Mouse (Mus musculus) lung, embryonic 14.5 days (tissue): ENCODE measurements around the gene Acvr1b. TPM values are rescaled to one million over a fixed set of nuclear protein-coding genes. Genes with fewer than 3 reads are reported as not detected.

Source experiments
- ATAC-seq: fragments of 200-750 bp; cut with Nextera tagmentation; 2 replicates; pipeline ENCODE4 v1.8.0; 2017; ENCODE audit warnings: mild to moderate bottlenecking, moderate TSS enrichment, moderate library complexity; ENCODE audit not compliant: insufficient read depth
- DNase-seq: peaks from one replicate; pipeline ENCODE4 v3.0.0-alpha.2; 2015
- H3K27ac ChIP-seq: fragments of 300-500 bp; sonication (generic); 2 replicates; pipeline ENCODE4 v1.5.1; 2014; ENCODE audit warnings: low read depth, mild to moderate bottlenecking, moderate library complexity
- H3K27me3 ChIP-seq: fragments of 300-500 bp; sonication (generic); 2 replicates; pipeline ENCODE4 v1.6.1; 2014; ENCODE audit warnings: low read length, control low read depth; ENCODE audit not compliant: insufficient read depth
- H3K36me3 ChIP-seq: fragments of 300-500 bp; sonication (generic); 2 replicates; pipeline ENCODE4 v1.6.1; 2014; ENCODE audit warnings: control low read depth; ENCODE audit not compliant: insufficient read depth
- H3K4me1 ChIP-seq: fragments of 300-500 bp; sonication (generic); 2 replicates; pipeline ENCODE4 v1.6.1; 2014; ENCODE audit warnings: antibody characterized with exemption, control low read depth; ENCODE audit not compliant: insufficient read depth
- H3K4me2 ChIP-seq: fragments of 300-500 bp; sonication (generic); 2 replicates; pipeline ENCODE4 v1.6.1; 2014; ENCODE audit warnings: mild to moderate bottlenecking
- H3K4me3 ChIP-seq: fragments of 300-500 bp; sonication (generic); 2 replicates; pipeline ENCODE4 v1.5.1; 2014; ENCODE audit warnings: low read depth, low read length
- H3K9ac ChIP-seq: fragments of 300-500 bp; sonication (generic); 2 replicates; pipeline ENCODE4 v1.6.1; 2014
- H3K9me3 ChIP-seq: fragments of 300-500 bp; sonication (generic); 2 replicates; pipeline ENCODE4 v1.6.1; 2016; ENCODE audit warnings: low read depth, low read length, control low read depth
- CTCF ChIP-seq: IDR thresholded peaks from 2 replicates; pipeline ENCODE4 v1.5.1; 2016; ENCODE audit warnings: antibody characterized with exemption, low read depth
- WGBS: fragments of 180-500 bp; shearing (Covaris S2); extraction: QIAGEN DNeasy Blood & Tissue Kit; methylation state at CpG from one replicate; pipeline ENCODE4 v1.1.7; 2014; 5-methylcytosine and 5-hydroxymethylcytosine counted together
- polyA plus RNA-seq: library from polyadenylated mRNA; unstranded; fragments of >200 nt; fragmentation: Nextera tagmentation; extraction: Ambion mirVana; gene quantifications from 2 replicates; pipeline ENCODE4 v1.2.1, GENCODE M21; 2014

Acvr1b gene
- polyA plus RNA-seq, 1 experiment from 2014 or later = 6.3 TPM

DNA sequence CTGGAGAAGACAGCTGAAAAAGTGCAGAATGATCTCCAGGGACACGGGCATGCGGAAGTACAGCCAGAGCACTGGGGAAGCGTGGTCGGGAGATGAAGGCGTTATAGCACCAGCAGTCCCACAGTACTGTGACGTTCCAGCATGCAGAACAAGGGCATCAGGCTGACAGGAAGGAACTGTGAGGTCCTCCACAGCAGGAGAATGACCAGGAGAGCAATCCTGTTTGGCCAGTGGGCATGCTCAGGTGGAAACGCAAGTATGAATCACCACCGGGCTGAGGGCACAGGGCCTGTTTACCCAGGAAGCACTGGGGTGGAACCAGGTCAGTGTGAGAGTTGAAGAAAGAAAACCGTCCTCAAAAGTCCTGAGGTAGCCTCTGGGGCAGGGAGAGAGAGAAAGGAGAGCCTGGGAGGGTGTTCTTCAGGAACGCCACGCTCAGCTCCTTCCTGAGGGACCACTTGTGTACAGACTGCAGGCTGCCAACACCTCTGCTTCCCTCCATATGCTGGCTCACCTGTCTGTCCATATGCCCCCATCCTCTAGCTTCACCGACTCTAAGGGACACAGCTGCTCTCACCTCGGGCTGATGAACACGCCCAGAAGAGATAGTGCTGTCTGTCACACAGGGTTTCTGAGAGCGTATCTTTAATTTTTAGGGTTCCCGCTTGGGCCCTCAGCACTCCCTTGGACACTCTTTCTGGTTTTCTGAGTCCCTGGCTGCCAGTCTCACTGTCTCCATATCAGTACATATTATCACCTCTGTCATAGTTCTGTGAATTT is 8.0 kb upstream of the Acvr1b start:
- no peak overlapping the region for H3K4me3 ChIP-seq
- H3K9ac ChIP-seq = no peak overlapping the region
- no peaks in the 10 kb centered on the region for H3K27me3 ChIP-seq
- no peaks in the 10 kb centered on the region for H3K9me3 ChIP-seq
- no peak for DNase-seq
- H3K36me3 ChIP-seq = no peaks in the 10 kb centered on the region
- 49% methylated on average over 16 of the region's 16 CpGs for WGBS
- no peak overlapping the region for H3K27ac ChIP-seq
- no peak for TF ChIP-seq CTCF
- ATAC-seq = no peak
- H3K4me2 ChIP-seq = no peak overlapping the region
- H3K4me1 ChIP-seq = peaks cover 24% of the 10 kb centered on the region

GRCm38 (mm10) chr15:101167553-101167952 is 6.3 kb upstream of the Acvr1b start:
- Histone ChIP-seq H3K9ac (no peak overlapping the region), H3K9me3 (no peaks in the 10 kb centered on the region), H3K4me3 (no peak overlapping the region), H3K27me3 (no peaks in the 10 kb centered on the region), H3K27ac (no peak overlapping the region), H3K4me1 (peaks cover 17% of the 10 kb centered on the region), H3K36me3 (no peaks in the 10 kb centered on the region), H3K4me2 (no peak overlapping the region)
- no peak for TF ChIP-seq CTCF
- no peak for ATAC-seq
- DNase-seq = no peak
- WGBS = 56% methylated on average over 11 of the region's 11 CpGs

DNA sequence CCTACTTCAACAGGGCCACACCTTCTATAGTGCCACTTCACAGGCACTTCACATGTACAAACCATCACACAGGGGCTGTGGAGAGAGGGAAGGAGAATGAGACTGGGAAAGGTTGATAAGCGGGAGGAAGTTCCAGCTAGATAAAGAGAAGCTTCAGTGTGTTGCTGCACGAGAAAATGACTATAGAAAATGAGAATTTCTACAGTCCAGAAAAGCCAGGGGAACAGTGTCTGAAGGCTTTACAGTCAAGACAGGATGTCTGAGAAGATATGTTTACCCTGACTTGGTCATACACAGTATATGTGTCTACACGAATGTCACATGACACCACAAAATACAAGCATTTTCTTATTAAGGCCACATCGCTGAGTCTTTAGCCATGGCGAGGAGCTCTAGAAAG is 4.0 kb upstream of the Acvr1b start:
- Histone ChIP-seq H3K27me3 (no peaks in the 10 kb centered on the region), H3K9ac (no peak overlapping the region), H3K36me3 (no peaks in the 10 kb centered on the region), H3K27ac (no peak overlapping the region), H3K4me3 (no peak overlapping the region), H3K9me3 (no peaks in the 10 kb centered on the region), H3K4me1 (0 out of 2 replicates have a peak, but pooled peaks cover under 1% of the 10 kb centered on the region), H3K4me2 (no peak overlapping the region)
- DNase-seq (no peak), ATAC-seq (no peak)
- 67% methylated on average over 5 of the region's 5 CpGs for WGBS
- TF ChIP-seq CTCF = no peak

DNA sequence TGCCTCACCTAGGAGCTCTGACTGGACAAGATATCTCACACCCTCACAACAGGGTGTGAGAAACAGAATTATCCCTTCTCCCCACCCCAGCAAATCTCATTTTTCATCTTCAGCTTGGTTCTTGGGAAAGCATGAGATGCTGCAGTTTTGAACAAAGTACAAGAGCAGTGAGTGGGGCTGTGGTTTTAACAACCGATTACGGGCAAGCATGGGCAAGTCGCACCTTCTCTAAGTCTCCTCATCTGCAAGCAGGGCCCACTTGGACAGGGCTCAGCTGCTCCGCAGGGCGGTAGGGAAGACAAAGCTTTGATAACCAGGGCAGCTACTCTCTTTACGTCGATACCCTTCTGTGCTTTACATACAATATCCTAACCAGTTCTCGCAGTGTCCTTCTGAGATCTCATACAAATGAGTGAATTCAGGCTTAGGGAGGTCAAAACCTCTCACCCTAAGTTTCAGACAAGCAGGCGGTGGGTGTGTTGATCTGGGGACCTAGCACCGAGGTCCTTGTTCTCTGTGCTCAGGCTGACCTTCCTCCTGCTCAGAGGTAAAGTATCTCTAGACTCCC is 3.4 kb upstream of the Acvr1b start:
- no peaks in the 10 kb centered on the region for H3K27me3 ChIP-seq
- no peak overlapping the region for H3K4me2 ChIP-seq
- H3K36me3 ChIP-seq = no peaks in the 10 kb centered on the region
- H3K9ac ChIP-seq = no peak overlapping the region
- ATAC-seq (no peak), DNase-seq (no peak)
- no peak overlapping the region for H3K27ac ChIP-seq
- H3K9me3 ChIP-seq = no peaks in the 10 kb centered on the region
- 70% methylated on average over 10 of the region's 10 CpGs for WGBS
- H3K4me1 ChIP-seq = 0 out of 2 replicates have a peak, but pooled peaks cover 2% of the 10 kb centered on the region
- TF ChIP-seq CTCF = no peak
- H3K4me3 ChIP-seq = no peak overlapping the region

- ATAC-seq (no peak), DNase-seq (no peak)
- H3K27me3 ChIP-seq = no peaks in the 10 kb centered on the region
- H3K4me1 ChIP-seq = 0 out of 2 replicates have a peak, but pooled peaks cover 8% of the 10 kb centered on the region
- no peak overlapping the region for H3K4me3 ChIP-seq
- no peaks in the 10 kb centered on the region for H3K9me3 ChIP-seq
- H3K9ac ChIP-seq = no peak overlapping the region
- WGBS = 66% methylated on average over 4 of the region's 4 CpGs
- no peak overlapping the region for H3K27ac ChIP-seq
- TF ChIP-seq CTCF = no peak
- no peaks in the 10 kb centered on the region for H3K36me3 ChIP-seq
- no peak overlapping the region for H3K4me2 ChIP-seq
Measured at GRCm38 (mm10) chr15:101171272-101171671, 2.6 kb upstream of the Acvr1b start.

- Histone ChIP-seq H3K27me3 (no peaks in the 10 kb centered on the region), H3K27ac (no peak overlapping the region), H3K9ac (no peak overlapping the region), H3K9me3 (no peaks in the 10 kb centered on the region), H3K4me3 (no peak overlapping the region), H3K4me2 (no peak overlapping the region), H3K4me1 (peaks cover 10% of the 10 kb centered on the region; the same call in 1 of the 2 replicates), H3K36me3 (no peaks in the 10 kb centered on the region)
- no peak for TF ChIP-seq CTCF
- DNase-seq = no peak
- no peak for ATAC-seq
- WGBS = 81% methylated on average over 2 of the region's 2 CpGs
Measured at GRCm38 (mm10) chr15:101172016-101172415, 1.9 kb upstream of the Acvr1b start.
